Mouse (Mus musculus): ENCODE measurements around the gene Pigq. TPM values are rescaled to one million over a fixed set of nuclear protein-coding genes. Genes with fewer than 3 reads are reported as not detected.
A peak's percentile ranks its signal among the peaks of the same experiment; 100 is the strongest.

Pigq gene
- polyA plus RNA-seq, 1 experiment from 2014 or later, result 51.7 TPM

DNA sequence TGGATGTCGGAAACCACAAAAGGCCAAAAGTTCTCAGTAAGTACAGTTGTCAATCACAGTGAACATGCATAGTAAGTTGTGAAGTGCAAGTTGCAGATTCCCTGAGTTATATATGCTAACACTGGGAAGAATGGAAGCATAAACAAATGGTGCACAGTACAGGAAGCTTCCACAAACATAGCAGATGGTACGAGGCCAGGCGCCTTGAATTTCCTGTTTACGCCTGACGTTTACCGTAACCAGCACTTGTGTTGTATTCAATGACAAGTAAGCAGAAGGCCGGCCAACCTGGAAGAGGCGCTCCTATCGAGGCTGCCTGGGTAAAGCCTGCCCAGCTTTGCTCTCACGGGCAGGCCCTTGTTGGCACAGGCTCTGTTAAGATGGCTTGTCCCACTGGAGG, 57.3 kb downstream of the Pigq start:
- Histone ChIP-seq H3K27me3 (no peaks in the 10 kb centered on the region), H3K9ac (replicated peaks) (no peak overlapping the region), H3K36me3 (peaks cover 30% of the 10 kb centered on the region), H3K4me1 (no peaks in the 10 kb centered on the region), H3K4me2 (replicated peaks) (no peak overlapping the region), H3K27ac (replicated peaks) (0 out of 2 replicates have a peak overlapping the region, but pooled peaks have one; percentile 31), H3K9me3 (no peaks in the 10 kb centered on the region), H3K4me3 (no peak overlapping the region)
- ATAC-seq (replicated peaks), result no peak
- 79% methylated on average over 10 of the region's 10 CpGs for WGBS

DNA sequence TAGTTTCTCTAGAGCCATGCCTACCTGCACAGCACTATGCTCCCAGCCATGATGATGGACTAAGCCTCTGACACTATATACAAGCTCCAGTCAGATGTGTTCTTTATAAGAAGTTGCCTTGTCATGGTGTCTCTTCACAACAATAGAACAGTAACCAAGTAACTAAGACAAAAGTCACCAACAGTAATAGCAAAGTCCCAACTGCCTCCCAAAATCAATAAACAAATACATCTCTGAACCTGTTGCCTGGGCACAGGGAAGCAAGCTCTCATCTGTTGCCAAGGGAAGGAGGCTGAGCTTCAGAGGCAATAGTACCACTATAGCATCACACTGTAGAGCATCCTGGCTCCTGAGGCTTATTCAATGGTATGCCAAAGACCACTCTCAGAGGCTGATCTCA, 57.9 kb downstream of the Pigq start:
- Histone ChIP-seq H3K9me3 (no peaks in the 10 kb centered on the region), H3K4me2 (replicated peaks) (no peak overlapping the region), H3K36me3 (peaks cover 32% of the 10 kb centered on the region), H3K9ac (replicated peaks) (no peak overlapping the region), H3K4me1 (no peaks in the 10 kb centered on the region), H3K27me3 (no peaks in the 10 kb centered on the region), H3K4me3 (no peak overlapping the region), H3K27ac (replicated peaks) (no peak overlapping the region)
- ATAC-seq (replicated peaks), result no peak

DNA sequence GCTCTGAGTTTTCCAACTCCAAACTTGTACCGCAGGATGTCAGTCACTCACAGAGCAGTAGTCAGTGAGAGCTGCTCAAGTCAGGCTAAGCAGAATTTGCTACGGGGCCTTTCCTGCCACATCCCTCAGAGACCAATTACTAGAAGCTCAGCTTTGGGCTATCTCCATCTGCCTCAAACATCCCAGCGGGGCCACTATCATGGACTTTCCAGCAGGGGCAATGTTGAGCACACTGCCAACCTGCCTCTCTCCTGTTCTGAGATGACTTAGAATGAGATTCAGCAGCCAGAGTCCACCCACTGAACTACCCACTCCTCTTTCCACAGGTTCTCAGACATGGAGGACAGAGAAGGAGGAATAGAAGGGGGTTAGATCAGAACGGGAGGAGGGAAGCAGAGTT, 59.1 kb downstream of the Pigq start:
- no peaks in the 10 kb centered on the region for H3K27me3 ChIP-seq
- no peak overlapping the region for H3K4me2 ChIP-seq (replicated peaks)
- 75% methylated on average over 4 of the region's 4 CpGs for WGBS
- ATAC-seq (replicated peaks), result no peak
- no peak overlapping the region for H3K9ac ChIP-seq (replicated peaks)
- H3K9me3 ChIP-seq, result no peaks in the 10 kb centered on the region
- peaks cover 30% of the 10 kb centered on the region for H3K36me3 ChIP-seq
- H3K4me1 ChIP-seq, result peaks cover 2% of the 10 kb centered on the region; the same call in 1 of the 2 replicates
- H3K27ac ChIP-seq (replicated peaks), result no peak overlapping the region
- no peak overlapping the region for H3K4me3 ChIP-seq

DNA sequence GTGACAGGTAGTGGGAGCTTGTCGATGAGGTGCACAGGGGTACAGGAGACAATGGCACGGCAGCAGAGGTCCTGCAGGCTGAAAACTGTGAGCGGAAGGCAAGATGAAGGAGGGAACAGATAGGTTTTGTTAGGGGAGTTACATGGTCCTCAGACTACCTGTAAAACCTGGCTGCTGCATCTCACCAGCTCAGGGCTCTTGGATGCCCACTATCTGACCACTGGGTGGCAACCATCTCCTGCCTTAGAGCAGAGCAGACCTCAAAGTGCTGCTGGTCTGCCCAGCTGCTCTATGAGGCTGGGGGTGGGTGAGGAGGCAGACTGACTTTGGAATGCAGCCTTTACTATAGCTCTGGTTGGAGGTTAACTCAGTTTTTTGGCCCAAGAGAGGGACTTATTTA, 60.9 kb downstream of the Pigq start:
- 92% methylated on average over 3 of the region's 3 CpGs for WGBS
- no peak for ATAC-seq (replicated peaks)
- no peak overlapping the region for H3K27ac ChIP-seq (replicated peaks)
- no peaks in the 10 kb centered on the region for H3K27me3 ChIP-seq
- H3K36me3 ChIP-seq, result peaks cover 32% of the 10 kb centered on the region
- peaks cover 8% of the 10 kb centered on the region for H3K4me1 ChIP-seq
- no peaks in the 10 kb centered on the region for H3K9me3 ChIP-seq
- H3K4me2 ChIP-seq (replicated peaks), result no peak overlapping the region
- no peak overlapping the region for H3K4me3 ChIP-seq
- H3K9ac ChIP-seq (replicated peaks), result no peak overlapping the region

DNA sequence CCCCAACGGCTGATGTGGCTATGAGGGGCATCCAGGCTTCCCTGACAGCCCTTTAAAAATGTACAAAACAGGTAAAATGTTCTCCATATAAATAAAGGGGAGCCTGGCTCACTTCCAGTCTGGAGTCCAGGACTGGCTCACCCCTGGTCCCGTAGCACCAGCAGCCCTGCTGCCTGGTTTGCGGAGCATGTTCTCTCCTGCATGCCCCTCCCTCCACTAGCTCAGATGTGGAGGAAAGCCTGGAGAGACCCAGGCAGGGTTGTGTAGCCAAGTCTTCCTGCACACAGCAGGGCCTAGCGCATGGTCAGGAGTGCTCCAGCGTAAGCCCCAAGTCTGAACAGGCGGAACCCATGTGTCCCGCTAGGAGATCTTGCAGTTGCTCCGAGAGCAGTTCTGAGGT, 61.5 kb downstream of the Pigq start:
- H3K4me1 ChIP-seq, result peaks cover 8% of the 10 kb centered on the region
- WGBS, result 80% methylated on average over 8 of the region's 8 CpGs
- no peak overlapping the region for H3K4me2 ChIP-seq (replicated peaks)
- no peak overlapping the region for H3K9ac ChIP-seq (replicated peaks)
- H3K27me3 ChIP-seq, result no peaks in the 10 kb centered on the region
- no peak for ATAC-seq (replicated peaks)
- no peak overlapping the region for H3K27ac ChIP-seq (replicated peaks)
- H3K4me3 ChIP-seq, result no peak overlapping the region
- peaks cover 37% of the 10 kb centered on the region for H3K36me3 ChIP-seq
- H3K9me3 ChIP-seq, result no peaks in the 10 kb centered on the region

DNA sequence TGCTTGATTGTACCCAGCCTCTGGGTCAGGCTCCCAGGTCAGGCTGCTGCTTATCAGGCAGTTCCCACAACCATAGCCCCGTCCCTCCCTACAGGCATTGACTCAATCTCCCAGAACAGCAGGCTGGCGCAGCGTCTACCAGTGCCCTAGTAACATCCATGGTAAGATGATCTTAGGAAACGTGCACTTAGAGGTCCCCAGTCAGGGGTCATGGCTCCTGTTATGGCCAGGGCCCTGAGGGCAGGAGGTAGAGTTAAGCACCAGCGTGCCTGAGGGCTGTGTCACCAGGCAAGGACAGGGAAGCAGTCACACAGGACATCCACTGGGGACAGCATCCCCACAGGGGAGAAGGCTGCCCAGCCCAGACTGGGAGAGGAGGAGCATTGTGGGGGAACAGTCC, 62.4 kb downstream of the Pigq start:
- no peak for ATAC-seq (replicated peaks)
- H3K4me3 ChIP-seq, result no peak overlapping the region
- no peak overlapping the region for H3K4me2 ChIP-seq (replicated peaks)
- peaks cover 41% of the 10 kb centered on the region for H3K36me3 ChIP-seq
- peaks cover 11% of the 10 kb centered on the region for H3K4me1 ChIP-seq
- no peaks in the 10 kb centered on the region for H3K27me3 ChIP-seq
- 51% methylated on average over 5 of the region's 5 CpGs for WGBS
- no peaks in the 10 kb centered on the region for H3K9me3 ChIP-seq
- no peak overlapping the region for H3K9ac ChIP-seq (replicated peaks)
- no peak overlapping the region; the same call in 1 of the 2 replicates for H3K27ac ChIP-seq (replicated peaks)

DNA sequence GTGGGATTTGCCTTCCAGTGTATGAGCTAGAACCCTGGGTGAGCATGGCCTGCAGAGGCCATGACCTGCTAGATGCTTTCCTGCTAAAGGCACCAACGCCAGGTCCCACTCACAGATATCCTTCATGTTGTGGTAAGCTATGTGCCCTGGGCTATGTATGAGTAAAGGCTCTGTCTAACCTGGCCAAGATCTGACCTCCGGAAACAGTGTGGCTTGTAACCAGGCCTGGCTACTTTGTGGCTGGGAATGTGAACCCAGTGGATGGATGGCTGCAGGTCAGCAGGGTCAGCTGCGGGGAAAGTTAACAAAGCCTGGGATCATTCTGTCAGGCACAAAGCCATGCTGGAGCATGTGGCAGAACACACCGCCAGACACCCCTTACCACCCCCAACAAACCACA, 63.0 kb downstream of the Pigq start:
- peaks cover 40% of the 10 kb centered on the region for H3K36me3 ChIP-seq
- H3K27me3 ChIP-seq, result no peaks in the 10 kb centered on the region
- no peak overlapping the region for H3K4me3 ChIP-seq
- no peak for ATAC-seq (replicated peaks)
- H3K27ac ChIP-seq (replicated peaks), result 0 out of 2 replicates have a peak overlapping the region, but pooled peaks have one; percentile 1
- peaks cover 16% of the 10 kb centered on the region for H3K4me1 ChIP-seq
- WGBS, result 29% methylated on average over 4 of the region's 4 CpGs
- no peaks in the 10 kb centered on the region for H3K9me3 ChIP-seq
- H3K4me2 ChIP-seq (replicated peaks), result no peak overlapping the region
- no peak overlapping the region for H3K9ac ChIP-seq (replicated peaks)

DNA sequence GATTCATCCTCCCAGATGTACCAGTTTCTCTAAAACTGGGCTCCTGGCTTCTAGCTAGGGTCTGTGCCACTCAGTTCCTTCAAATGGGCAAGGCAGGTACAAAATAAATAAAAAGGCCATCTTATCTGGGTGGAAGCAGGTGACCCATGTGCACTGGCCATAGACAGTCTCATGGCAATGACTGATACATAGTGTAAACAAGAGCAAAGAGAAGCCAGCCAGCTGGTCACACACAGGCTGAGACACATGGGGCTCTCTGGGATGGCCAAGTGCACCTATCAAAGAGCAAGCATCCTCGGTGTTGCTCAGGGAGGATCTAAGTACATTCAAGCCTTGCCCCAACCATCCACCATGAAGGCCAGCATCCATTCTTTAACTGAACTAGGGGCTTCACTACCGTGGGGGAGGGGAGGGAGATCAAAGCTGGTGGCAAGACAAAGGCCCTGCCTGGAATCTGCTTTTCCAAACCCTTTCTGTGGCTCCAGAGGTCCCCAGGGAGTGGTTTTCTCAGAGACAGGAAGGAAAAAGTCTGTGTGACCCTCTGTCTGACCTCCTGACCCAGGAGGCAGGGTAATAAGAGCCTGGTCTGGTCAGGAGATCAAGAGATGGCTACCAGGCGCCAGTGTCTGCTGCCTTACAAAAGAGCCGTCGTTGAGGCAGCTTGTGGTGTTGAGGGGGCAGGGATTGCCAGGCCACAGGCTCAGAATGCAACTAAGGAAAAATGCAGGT, 63.7 kb downstream of the Pigq start:
- Histone ChIP-seq H3K4me1 (peaks cover 22% of the 10 kb centered on the region), H3K36me3 (peaks cover 40% of the 10 kb centered on the region), H3K4me2 (replicated peaks) (no peak overlapping the region), H3K9ac (replicated peaks) (no peak overlapping the region), H3K27ac (replicated peaks) (0 out of 2 replicates have a peak overlapping the region, but pooled peaks have one; percentile 1), H3K27me3 (no peaks in the 10 kb centered on the region), H3K9me3 (no peaks in the 10 kb centered on the region), H3K4me3 (no peak overlapping the region)
- no peak for ATAC-seq (replicated peaks)
- 8% methylated on average over 5 of the region's 5 CpGs for WGBS

DNA sequence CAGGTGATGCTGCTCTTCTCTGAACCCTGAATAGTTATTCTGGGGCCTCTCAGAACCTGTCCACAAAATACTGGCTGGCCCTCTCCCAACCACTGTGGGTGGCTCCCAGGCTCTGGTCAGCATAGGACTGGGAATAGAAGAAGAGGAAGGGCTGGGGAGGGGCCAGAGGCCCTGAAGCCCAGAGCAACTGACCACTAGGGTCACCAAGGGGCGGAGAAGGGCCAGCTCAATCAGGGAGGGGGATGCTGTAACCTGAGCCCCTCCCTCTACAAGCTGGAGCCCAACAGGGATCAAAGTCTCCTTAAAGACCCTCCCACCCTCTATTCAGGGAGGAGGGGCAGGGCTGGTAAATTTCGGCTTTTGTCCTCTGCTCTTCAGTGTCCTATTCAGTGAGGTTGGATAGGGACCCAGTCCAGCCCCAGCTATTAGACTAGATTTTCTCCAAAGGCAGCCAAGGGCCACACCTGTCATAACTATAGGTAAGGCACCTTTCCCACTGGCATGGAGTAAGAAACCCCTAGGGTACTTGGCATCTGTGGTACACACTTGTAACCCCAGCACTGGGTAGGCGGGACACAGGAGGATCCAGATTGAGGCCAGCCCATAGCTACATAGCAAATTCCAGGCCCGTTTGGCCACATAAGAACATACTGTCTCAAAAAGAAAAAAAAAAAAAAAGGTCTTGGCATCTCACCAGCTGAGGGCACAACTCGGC, 64.4 kb downstream of the Pigq start, which contains the start of gene Wfikkn1:
Gene Wfikkn1 (minus strand): TSS at position 663 of the 715 bp plus-strand sequence.
- no peak within 1 kb of the TSS for H3K9ac ChIP-seq (replicated peaks)
- no peaks in the 10 kb centered on the region for H3K9me3 ChIP-seq
- no peak within 1 kb of the TSS for H3K4me3 ChIP-seq
- no peak for ATAC-seq (replicated peaks)
- H3K27me3 ChIP-seq, result no peaks in the 10 kb centered on the region
- H3K4me2 ChIP-seq (replicated peaks), result no peak within 1 kb of the TSS
- WGBS, result 28% methylated on average over 5 of the region's 5 CpGs
- H3K4me1 ChIP-seq, result peaks cover 26% of the 10 kb centered on the region
- 0 out of 2 replicates have a peak within 1 kb of the TSS, but pooled peaks have one; percentile 1 for H3K27ac ChIP-seq (replicated peaks)
- H3K36me3 ChIP-seq, result peaks cover 40% of the 10 kb centered on the region

DNA sequence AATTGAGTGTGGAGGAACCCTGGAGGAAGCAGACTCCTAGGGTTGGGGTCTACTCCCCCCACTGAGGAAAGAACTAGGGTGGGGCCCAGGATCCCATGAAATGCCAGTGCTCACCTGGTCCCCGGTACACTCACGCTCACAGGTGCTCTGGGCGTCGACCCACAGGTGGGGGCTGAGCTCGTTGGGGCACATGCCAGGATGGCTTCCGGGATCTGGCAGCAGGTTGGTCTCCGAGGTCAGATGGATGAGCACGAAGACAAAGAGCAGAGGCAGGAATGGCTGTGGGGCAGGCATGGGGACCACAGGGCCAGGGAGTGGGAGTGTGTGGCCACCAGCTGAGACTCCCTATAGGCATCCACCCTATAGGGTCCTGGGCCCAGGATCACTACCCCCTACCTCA, 65.0 kb downstream of the Pigq start:
- no peaks in the 10 kb centered on the region for H3K9me3 ChIP-seq
- ATAC-seq (replicated peaks), result no peak
- peaks cover 26% of the 10 kb centered on the region for H3K4me1 ChIP-seq
- no peak overlapping the region for H3K4me2 ChIP-seq (replicated peaks)
- no peak overlapping the region for H3K27ac ChIP-seq (replicated peaks)
- peaks cover 39% of the 10 kb centered on the region for H3K36me3 ChIP-seq
- no peak overlapping the region for H3K4me3 ChIP-seq
- H3K27me3 ChIP-seq, result no peaks in the 10 kb centered on the region
- 75% methylated on average over 8 of the region's 8 CpGs for WGBS
- no peak overlapping the region for H3K9ac ChIP-seq (replicated peaks)

DNA sequence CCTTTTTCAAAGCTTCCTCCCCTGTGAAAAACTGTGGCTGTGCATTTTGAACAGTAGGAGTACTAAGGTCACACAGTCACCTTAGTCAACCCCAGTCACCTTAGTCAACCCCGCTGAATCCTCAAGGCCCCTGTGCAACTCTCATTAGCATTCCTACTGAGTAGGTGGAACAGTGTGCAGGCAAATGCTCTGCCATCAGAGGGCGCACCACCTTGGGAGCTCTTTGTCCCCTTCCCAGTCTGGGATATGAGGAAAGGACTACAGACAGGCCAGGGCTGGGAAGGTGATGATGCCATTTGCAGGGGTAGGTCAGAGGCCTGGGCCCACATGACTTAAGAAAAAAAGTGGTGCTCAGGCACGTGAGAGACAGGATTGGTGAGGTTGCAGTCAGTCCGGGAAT, 65.5 kb downstream of the Pigq start:
- Histone ChIP-seq H3K4me3 (no peak overlapping the region), H3K4me1 (peaks cover 29% of the 10 kb centered on the region), H3K27me3 (no peaks in the 10 kb centered on the region), H3K9ac (replicated peaks) (no peak overlapping the region), H3K27ac (replicated peaks) (no peak overlapping the region), H3K9me3 (no peaks in the 10 kb centered on the region), H3K36me3 (peaks cover 34% of the 10 kb centered on the region), H3K4me2 (replicated peaks) (no peak overlapping the region)
- WGBS, result 52% methylated on average over 4 of the region's 4 CpGs
- ATAC-seq (replicated peaks), result no peak

DNA sequence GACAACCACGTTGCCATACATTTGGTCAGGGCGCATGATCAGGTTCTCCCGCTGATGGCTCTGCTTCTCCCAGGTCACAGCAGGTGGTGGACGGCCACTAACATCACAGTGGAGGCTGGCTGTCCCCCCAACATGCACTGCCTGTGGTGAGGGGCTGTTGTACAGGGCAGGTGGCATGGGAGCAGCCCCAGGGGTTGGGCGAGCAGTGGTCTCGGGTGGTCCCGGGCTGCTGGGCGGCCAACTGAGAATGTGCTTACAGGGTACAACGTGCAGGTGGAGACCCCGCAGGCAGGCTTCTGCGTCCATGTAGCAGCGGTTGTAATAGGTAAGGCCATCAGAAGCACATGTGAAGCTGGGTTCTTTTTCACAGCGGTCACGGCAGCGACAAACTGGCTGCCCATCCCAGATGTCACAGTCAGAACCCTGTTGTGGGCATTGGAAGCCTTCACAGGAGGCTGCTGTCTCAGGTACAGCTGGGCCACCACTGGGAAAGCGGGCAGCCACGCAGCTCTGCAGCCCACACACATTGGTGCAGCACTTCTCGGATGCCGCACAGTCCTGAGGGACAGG, 66.0 kb downstream of the Pigq start:
- Histone ChIP-seq H3K4me3 (no peak overlapping the region), H3K4me2 (replicated peaks) (no peak overlapping the region), H3K9me3 (no peaks in the 10 kb centered on the region), H3K4me1 (peaks cover 35% of the 10 kb centered on the region), H3K36me3 (peaks cover 29% of the 10 kb centered on the region), H3K27ac (replicated peaks) (no peak overlapping the region), H3K9ac (replicated peaks) (no peak overlapping the region), H3K27me3 (no peaks in the 10 kb centered on the region)
- ATAC-seq (replicated peaks), result no peak
- WGBS, result 91% methylated on average over 19 of the region's 19 CpGs
